Mouse (Mus musculus) embryonic facial prominence, embryonic 11.5 days (tissue): Measurements from ENCODE around the gene Ric8b. TPM values are rescaled to one million over a fixed set of nuclear protein-coding genes. Genes with fewer than 3 reads are reported as not detected.

Experiments
- ATAC-seq: fragments of 200-750 bp; cut with Nextera tagmentation; replicated peaks from 2 replicates; pipeline ENCODE4 v1.8.0; 2017; ENCODE audit warnings: low read depth; ENCODE audit not compliant: insufficient number of reproducible peaks, low FRiP score, low TSS enrichment
- DNase-seq: peaks from one replicate; pipeline ENCODE4 v3.0.0-alpha.2; 2015; ENCODE audit warnings: low spot score
- H3K27ac ChIP-seq: fragments of 300-500 bp; sonication (generic); replicated peaks from 2 replicates; pipeline ENCODE4 v1.5.1; 2014; ENCODE audit warnings: mild to moderate bottlenecking, low read depth, low read length, control low read depth
- H3K27me3 ChIP-seq: fragments of 300-500 bp; sonication (generic); 2 replicates; pipeline ENCODE4 v1.6.1; 2014; ENCODE audit warnings: mild to moderate bottlenecking, low read length, moderate library complexity, mixed read lengths; ENCODE audit not compliant: control insufficient read depth, insufficient read depth
- H3K36me3 ChIP-seq: fragments of 300-500 bp; sonication (generic); replicated peaks from 2 replicates; pipeline ENCODE4 v1.6.1; 2014; ENCODE audit warnings: low read depth, mild to moderate bottlenecking, low read length, moderate library complexity, mixed read lengths; ENCODE audit not compliant: control insufficient read depth, insufficient read depth
- H3K4me1 ChIP-seq: fragments of 300-500 bp; sonication (generic); 2 replicates; pipeline ENCODE4 v1.6.1; 2014; ENCODE audit warnings: low read length, mixed read lengths; ENCODE audit not compliant: control insufficient read depth, insufficient read depth
- H3K4me2 ChIP-seq: fragments of 300-500 bp; sonication (generic); 2 replicates; pipeline ENCODE4 v1.6.1; 2014; ENCODE audit warnings: low read depth, mild to moderate bottlenecking, control low read depth, low read length, moderate library complexity
- H3K4me3 ChIP-seq: fragments of 300-500 bp; sonication (generic); 2 replicates; pipeline ENCODE4 v1.5.1; 2014; ENCODE audit warnings: low read depth, low read length, control low read depth
- H3K9ac ChIP-seq: fragments of 300-500 bp; sonication (generic); replicated peaks from 2 replicates; pipeline ENCODE4 v1.6.1; 2014; ENCODE audit warnings: mild to moderate bottlenecking, control low read depth, low read length
- H3K9me3 ChIP-seq: fragments of 300-500 bp; sonication (generic); replicated peaks from 2 replicates; pipeline ENCODE4 v1.6.1; 2016; ENCODE audit warnings: mild to moderate bottlenecking, low read length, inconsistent platforms, mixed read lengths; ENCODE audit not compliant: control insufficient read depth
- WGBS: fragments of 180-500 bp; shearing (Covaris S2); extraction: QIAGEN DNeasy Blood & Tissue Kit; methylation state at CpG from one replicate; pipeline ENCODE4 v1.1.7; 2014; 5-methylcytosine and 5-hydroxymethylcytosine counted together
- polyA plus RNA-seq: library from polyadenylated mRNA; unstranded; fragments of >200 nt; fragmentation: Nextera tagmentation; extraction: Ambion mirVana; gene quantifications from 2 replicates; pipeline ENCODE4 v1.2.1, GENCODE M21; 2014

Ric8b gene
- polyA plus RNA-seq, 1 experiment from 2014 or later = 26.3 TPM

DNA sequence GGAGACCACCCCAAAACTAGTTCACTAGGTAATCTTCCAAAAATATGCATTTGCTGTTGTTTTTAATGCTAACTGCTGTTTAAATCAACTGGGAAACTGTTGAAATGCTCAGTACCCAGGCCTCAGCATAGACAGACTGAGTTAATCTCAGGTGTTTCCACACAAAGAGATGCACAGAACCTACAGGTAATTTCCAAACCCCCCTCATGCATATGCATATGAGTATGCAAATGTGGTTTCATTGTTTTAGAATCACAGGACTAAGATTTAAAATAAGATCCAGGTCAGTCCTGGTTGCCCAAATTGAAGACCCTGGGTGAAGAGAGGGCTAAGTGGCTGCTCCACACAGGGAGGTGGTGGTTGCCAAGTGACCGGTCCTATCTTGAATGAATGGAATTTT is 4.3 kb upstream of the Ric8b start:
- DNase-seq (no peak), ATAC-seq (no peak)
- no peaks in the 10 kb centered on the region for H3K27me3 ChIP-seq
- no peak overlapping the region for H3K4me2 ChIP-seq
- no peaks in the 10 kb centered on the region for H3K9me3 ChIP-seq
- no peak overlapping the region for H3K9ac ChIP-seq
- 96% methylated on average over 1 of the region's 1 CpGs for WGBS
- no peak overlapping the region for H3K4me3 ChIP-seq
- H3K4me1 ChIP-seq = no peaks in the 10 kb centered on the region
- H3K36me3 ChIP-seq = no peaks in the 10 kb centered on the region
- no peak overlapping the region for H3K27ac ChIP-seq

DNA sequence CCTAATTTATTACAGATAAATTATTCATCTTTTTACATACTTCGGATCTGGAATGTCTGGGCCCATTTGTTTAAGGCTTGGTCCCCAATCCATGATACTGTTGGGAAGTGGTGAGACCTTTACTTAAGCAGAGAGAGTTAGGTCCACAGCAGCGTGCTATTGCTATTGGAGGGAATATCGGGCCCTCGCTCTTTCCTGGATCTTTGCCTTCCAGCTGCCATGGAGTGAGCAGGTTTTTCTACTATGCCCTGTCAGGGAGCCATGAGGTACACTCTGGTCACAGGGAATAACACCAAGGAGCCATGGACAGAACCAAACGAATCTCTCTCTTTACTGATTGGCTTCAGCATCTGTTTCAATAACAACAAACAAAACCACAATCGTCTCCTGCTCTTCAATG is 1.9 kb upstream of the Ric8b start:
- ATAC-seq = no peak
- no peak overlapping the region for H3K27ac ChIP-seq
- no peaks in the 10 kb centered on the region for H3K36me3 ChIP-seq
- H3K27me3 ChIP-seq = no peaks in the 10 kb centered on the region
- no peak overlapping the region for H3K4me3 ChIP-seq
- 80% methylated on average over 6 of the region's 6 CpGs for WGBS
- no peak overlapping the region for H3K4me2 ChIP-seq
- DNase-seq = no peak
- no peaks in the 10 kb centered on the region for H3K4me1 ChIP-seq
- H3K9ac ChIP-seq = no peak overlapping the region
- no peaks in the 10 kb centered on the region for H3K9me3 ChIP-seq

DNA sequence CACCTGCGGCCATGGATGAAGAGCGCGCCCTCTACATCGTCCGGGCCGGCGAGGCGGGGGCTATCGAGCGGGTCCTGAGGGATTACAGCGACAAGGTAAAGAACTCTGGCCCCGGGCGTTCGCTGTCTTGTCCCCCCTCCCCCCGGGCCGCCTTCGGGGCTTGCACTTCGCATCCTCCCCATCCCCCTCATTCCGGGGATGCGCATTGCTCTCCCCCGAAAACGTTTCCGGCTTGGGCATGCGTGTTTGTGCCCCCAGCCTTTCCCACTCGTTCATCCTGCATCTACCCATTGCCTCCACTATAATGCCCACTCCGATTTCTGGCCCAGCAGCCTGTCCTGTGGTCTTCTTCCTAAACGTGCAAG is 297 bp downstream of the Ric8b start:
- peak overlapping the region; percentile 69 for H3K4me3 ChIP-seq
- DNase-seq (peak; percentile 43), ATAC-seq (peak; percentile 4; the same call in 1 of the 2 replicates)
- no peaks in the 10 kb centered on the region for H3K9me3 ChIP-seq
- 1% methylated on average over 27 of the region's 27 CpGs for WGBS
- no peaks in the 10 kb centered on the region for H3K27me3 ChIP-seq
- H3K36me3 ChIP-seq = no peaks in the 10 kb centered on the region; the same call in 1 of the 2 replicates
- peak overlapping the region; percentile 35 for H3K4me2 ChIP-seq
- H3K27ac ChIP-seq = peak overlapping the region; percentile 60; the same call in 1 of the 2 replicates
- H3K9ac ChIP-seq = peak overlapping the region; percentile 81
- no peaks in the 10 kb centered on the region for H3K4me1 ChIP-seq

DNA sequence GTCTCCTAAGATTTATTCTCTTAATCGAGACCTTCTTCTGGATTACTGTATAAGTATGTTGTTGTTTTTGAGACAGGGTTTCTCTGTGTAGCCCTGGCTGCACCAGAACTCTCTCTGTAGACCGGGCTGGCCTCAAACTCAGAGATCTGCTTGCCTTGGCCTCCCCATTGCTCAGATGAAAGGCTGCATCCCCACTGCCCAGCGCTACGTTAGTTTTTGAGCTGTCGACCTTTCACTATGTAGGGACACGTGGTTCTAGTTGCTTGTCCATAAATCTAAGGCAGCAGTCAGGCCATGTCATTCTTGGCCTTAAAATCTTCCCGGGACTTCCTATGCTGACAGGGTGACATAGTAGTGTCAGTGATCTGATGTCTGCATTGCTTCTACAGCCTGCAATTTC is 8.9 kb downstream of the Ric8b start:
- H3K27ac ChIP-seq = no peak overlapping the region
- no peaks in the 10 kb centered on the region for H3K9me3 ChIP-seq
- H3K9ac ChIP-seq = no peak overlapping the region
- no peaks in the 10 kb centered on the region for H3K4me1 ChIP-seq
- H3K27me3 ChIP-seq = no peaks in the 10 kb centered on the region
- no peak overlapping the region for H3K4me2 ChIP-seq
- ATAC-seq (no peak), DNase-seq (no peak)
- H3K4me3 ChIP-seq = no peak overlapping the region
- H3K36me3 ChIP-seq = no peaks in the 10 kb centered on the region; the same call in 1 of the 2 replicates
- 87% methylated on average over 7 of the region's 7 CpGs for WGBS

DNA sequence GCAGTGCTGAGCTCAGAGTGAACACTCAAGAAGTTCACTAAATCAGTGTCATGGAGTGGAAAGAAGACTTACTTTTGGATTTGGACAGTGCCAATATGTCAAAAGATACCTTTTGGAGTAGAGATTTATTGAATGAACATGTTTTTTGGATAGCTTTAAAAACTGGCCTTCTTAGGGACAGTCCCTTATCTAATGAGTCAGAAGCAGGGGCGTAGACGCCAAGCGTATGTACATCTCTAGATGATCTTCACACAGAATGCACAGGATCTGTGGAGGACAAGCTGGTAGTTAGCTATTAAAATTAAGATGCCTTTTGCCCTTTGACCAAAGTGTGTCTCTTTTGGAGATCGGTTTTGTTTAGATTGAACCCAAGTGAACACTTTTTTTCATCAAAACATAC is 9.5 kb downstream of the Ric8b start:
- ATAC-seq (no peak), DNase-seq (no peak)
- H3K4me1 ChIP-seq = no peaks in the 10 kb centered on the region
- no peaks in the 10 kb centered on the region; the same call in 1 of the 2 replicates for H3K36me3 ChIP-seq
- H3K9ac ChIP-seq = no peak overlapping the region
- H3K27ac ChIP-seq = no peak overlapping the region
- H3K27me3 ChIP-seq = no peaks in the 10 kb centered on the region
- H3K4me3 ChIP-seq = no peak overlapping the region
- no peak overlapping the region for H3K4me2 ChIP-seq
- 94% methylated on average over 4 of the region's 4 CpGs for WGBS
- no peaks in the 10 kb centered on the region for H3K9me3 ChIP-seq

DNA sequence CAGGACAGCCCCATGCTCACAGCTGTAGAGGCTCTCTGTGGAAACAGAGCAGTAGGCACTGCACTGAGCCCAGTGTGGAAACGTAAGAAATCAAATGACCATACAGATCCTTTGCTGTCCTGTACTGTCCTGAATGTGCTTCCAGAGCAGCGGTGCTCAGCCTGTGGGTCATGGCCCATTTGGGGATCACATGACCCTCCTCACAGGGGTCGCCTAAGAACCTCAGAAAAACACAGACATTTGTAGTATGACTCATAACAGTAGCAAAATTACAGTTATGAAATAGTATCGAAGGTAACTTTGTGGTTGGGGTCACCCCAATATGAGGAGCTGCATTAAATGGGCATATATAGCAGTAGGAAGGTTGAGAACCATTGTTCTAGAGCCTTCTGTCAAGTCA is 11.0 kb downstream of the Ric8b start:
- no peaks in the 10 kb centered on the region for H3K4me1 ChIP-seq
- H3K4me3 ChIP-seq = no peak overlapping the region
- H3K27me3 ChIP-seq = no peaks in the 10 kb centered on the region
- H3K27ac ChIP-seq = no peak overlapping the region
- no peak for ATAC-seq
- no peaks in the 10 kb centered on the region; the same call in 1 of the 2 replicates for H3K36me3 ChIP-seq
- WGBS = 94% methylated on average over 4 of the region's 4 CpGs
- H3K4me2 ChIP-seq = no peak overlapping the region
- no peaks in the 10 kb centered on the region for H3K9me3 ChIP-seq
- no peak for DNase-seq
- H3K9ac ChIP-seq = no peak overlapping the region

DNA sequence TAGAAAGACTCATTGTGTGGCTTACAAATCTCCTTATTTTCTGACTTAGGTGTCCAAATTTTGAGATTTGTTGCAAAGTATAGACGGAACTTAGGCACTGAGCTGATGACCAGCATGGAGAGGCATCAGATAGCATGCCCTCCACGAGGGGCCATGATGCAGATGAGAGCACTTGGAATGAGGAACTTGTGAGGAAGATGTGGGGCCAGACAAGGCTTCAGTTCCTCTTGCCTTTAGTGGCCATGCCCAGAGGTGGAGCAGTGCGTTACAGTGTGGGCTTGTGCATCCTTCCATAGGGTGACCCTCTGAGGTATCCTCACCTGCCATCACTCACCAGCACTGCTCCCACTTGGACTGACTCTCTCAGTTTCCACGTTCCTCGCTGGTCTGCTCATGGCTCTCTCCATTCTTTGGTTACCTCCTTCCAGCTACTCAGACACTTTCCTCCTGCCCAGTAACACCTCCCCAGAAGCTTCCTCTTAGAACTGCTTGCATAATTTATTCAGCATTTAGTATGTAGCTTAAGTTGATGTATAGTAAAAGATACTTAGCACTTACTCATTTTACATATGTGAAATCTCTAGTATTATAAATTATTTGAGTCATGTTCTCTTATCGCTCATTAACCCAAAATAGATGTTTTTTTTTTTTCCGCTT is 18.3 kb downstream of the Ric8b start:
- no peak overlapping the region for H3K4me2 ChIP-seq
- no peak overlapping the region for H3K4me3 ChIP-seq
- ATAC-seq (no peak), DNase-seq (no peak)
- no peaks in the 10 kb centered on the region for H3K9me3 ChIP-seq
- H3K27me3 ChIP-seq = no peaks in the 10 kb centered on the region
- H3K27ac ChIP-seq = no peak overlapping the region
- H3K36me3 ChIP-seq = no peaks in the 10 kb centered on the region
- WGBS = 85% methylated on average over 7 of the region's 7 CpGs
- no peaks in the 10 kb centered on the region for H3K4me1 ChIP-seq
- H3K9ac ChIP-seq = no peak overlapping the region

DNA sequence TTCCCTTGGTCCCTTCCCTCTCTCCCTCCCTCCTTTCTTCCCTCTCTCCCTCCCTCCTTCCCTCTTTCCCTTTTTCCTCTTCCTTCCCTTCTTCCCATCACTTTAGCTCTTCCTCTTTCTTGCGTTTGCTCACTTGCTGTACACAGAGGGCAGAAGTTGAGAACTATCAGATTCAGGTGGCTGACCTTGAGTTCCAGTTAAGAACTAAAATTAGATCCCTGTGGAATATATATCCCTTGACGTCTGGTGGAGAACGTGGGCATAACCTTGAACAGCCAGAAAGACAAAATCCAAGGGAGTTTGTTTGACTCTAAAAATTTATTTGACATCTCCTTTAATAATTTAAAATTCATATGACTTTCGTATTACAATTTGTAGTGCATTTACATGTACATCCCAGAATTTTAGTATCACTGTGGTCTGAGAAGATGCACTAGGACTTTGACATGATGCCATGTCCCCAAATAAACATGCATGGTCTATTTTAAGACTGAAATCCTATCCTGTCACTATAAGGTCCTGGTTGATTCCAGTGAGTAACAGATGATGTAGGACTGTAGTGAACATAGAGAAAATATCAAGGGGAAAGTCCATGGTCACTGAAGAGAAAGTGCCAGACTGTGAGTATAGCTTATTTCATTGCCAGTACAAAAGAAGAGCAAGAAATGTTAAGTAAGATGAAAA is 19.6 kb downstream of the Ric8b start:
- Histone ChIP-seq H3K4me3 (no peak overlapping the region), H3K9me3 (no peaks in the 10 kb centered on the region), H3K4me1 (no peaks in the 10 kb centered on the region), H3K27me3 (no peaks in the 10 kb centered on the region), H3K9ac (no peak overlapping the region), H3K27ac (no peak overlapping the region), H3K36me3 (no peaks in the 10 kb centered on the region), H3K4me2 (no peak overlapping the region)
- no peak for DNase-seq
- WGBS = 74% methylated on average over 4 of the region's 4 CpGs
- ATAC-seq = no peak
